Mouse (Mus musculus) neural tube, embryonic 14.5 days (tissue): ENCODE data around the gene Selenop. TPM values are rescaled to one million over a fixed set of nuclear protein-coding genes. Genes with fewer than 3 reads are reported as not detected.

ENCODE experiments used
- ATAC-seq: fragments of 200-750 bp; cut with Nextera tagmentation; 2 replicates; pipeline ENCODE4 v1.8.0; 2017; ENCODE audit warnings: low read depth, mild to moderate bottlenecking, moderate TSS enrichment, moderate library complexity
- H3K27ac ChIP-seq: fragments of 300-500 bp; sonication (generic); 2 replicates; pipeline ENCODE4 v1.5.1; 2014; ENCODE audit warnings: low read depth, mild to moderate bottlenecking, control low read depth, low read length, moderate library complexity, mixed read lengths
- H3K27me3 ChIP-seq: fragments of 300-500 bp; sonication (generic); 2 replicates; pipeline ENCODE4 v1.6.1; 2014; ENCODE audit warnings: low read length; ENCODE audit not compliant: control insufficient read depth, insufficient read depth
- H3K36me3 ChIP-seq: fragments of 300-500 bp; sonication (generic); 2 replicates; pipeline ENCODE4 v1.6.1; 2014; ENCODE audit warnings: low read length, mixed read lengths; ENCODE audit not compliant: control insufficient read depth, insufficient read depth
- H3K4me1 ChIP-seq: fragments of 300-500 bp; sonication (generic); 2 replicates; pipeline ENCODE4 v1.6.1; 2014; ENCODE audit warnings: low read length; ENCODE audit not compliant: control insufficient read depth, insufficient read depth
- H3K4me2 ChIP-seq: fragments of 300-500 bp; sonication (generic); 2 replicates; pipeline ENCODE4 v1.6.1; 2014; ENCODE audit warnings: mild to moderate bottlenecking, low read depth, low read length, control low read depth
- H3K4me3 ChIP-seq: fragments of 300-500 bp; sonication (generic); 2 replicates; pipeline ENCODE4 v1.5.1; 2014; ENCODE audit warnings: low read depth, low read length, control low read depth, mixed read lengths
- H3K9ac ChIP-seq: fragments of 300-500 bp; sonication (generic); replicated peaks from 2 replicates; pipeline ENCODE4 v1.6.1; 2014; ENCODE audit warnings: low read depth, mild to moderate bottlenecking, control low read depth, low read length, mixed read lengths
- H3K9me3 ChIP-seq: fragments of 300-500 bp; sonication (generic); 2 replicates; pipeline ENCODE4 v1.6.1; 2016; ENCODE audit warnings: low read length; ENCODE audit not compliant: control insufficient read depth
- WGBS: fragments of 180-500 bp; shearing (Covaris S2); extraction: QIAGEN DNeasy Blood & Tissue Kit; methylation state at CpG from one replicate; pipeline ENCODE4 v1.1.7; 2014; 5-methylcytosine and 5-hydroxymethylcytosine counted together
- polyA plus RNA-seq: library from polyadenylated mRNA; unstranded; fragments of >200 nt; fragmentation: Nextera tagmentation; extraction: Ambion mirVana; gene quantifications from 2 replicates; pipeline ENCODE4 v1.2.1, GENCODE M21; 2014

The Selenop gene
- polyA plus RNA-seq, 1 experiment from 2014 or later: 79.6 TPM

GRCm38 (mm10) chr15:3281737-3282136 lies 13.4 kb downstream of the Selenop start:
- no peaks in the 10 kb centered on the region for H3K36me3 ChIP-seq
- no peaks in the 10 kb centered on the region for H3K27me3 ChIP-seq
- no peak for ATAC-seq
- no peaks in the 10 kb centered on the region for H3K9me3 ChIP-seq
- H3K4me1 ChIP-seq: no peaks in the 10 kb centered on the region
- H3K4me2 ChIP-seq: no peak overlapping the region
- no peak overlapping the region for H3K9ac ChIP-seq
- H3K4me3 ChIP-seq: no peak overlapping the region
- no peak overlapping the region for H3K27ac ChIP-seq
- 74% methylated on average over 1 of the region's 1 CpGs for whole genome bisulfite sequencing

DNA sequence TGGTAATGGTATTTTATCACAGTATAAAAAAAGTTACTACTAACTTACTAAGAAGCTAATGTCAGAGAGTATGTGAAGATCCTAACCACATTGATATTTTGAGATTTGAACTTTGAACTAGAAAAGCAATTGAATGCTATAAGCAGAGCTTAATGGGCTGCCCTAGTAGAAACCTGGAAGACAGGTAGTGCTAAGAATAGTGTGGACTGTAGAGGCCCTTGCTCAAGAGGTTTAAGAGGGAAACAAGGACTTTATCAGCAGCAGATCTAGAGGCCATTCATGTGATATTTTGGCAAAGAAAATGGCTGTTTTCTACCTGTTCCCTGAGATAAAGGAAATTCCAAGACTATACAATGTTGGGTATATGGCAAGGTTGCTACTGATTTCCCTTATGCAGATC lies 17.7 kb downstream of the Selenop start:
- Histone ChIP-seq H3K27me3 (no peaks in the 10 kb centered on the region), H3K9ac (no peak overlapping the region), H3K4me3 (no peak overlapping the region), H3K9me3 (no peaks in the 10 kb centered on the region), H3K4me1 (no peaks in the 10 kb centered on the region), H3K27ac (no peak overlapping the region), H3K4me2 (no peak overlapping the region), H3K36me3 (no peaks in the 10 kb centered on the region)
- no peak for ATAC-seq

- Histone ChIP-seq H3K36me3 (no peaks in the 10 kb centered on the region), H3K27me3 (no peaks in the 10 kb centered on the region), H3K4me2 (no peak overlapping the region), H3K4me3 (no peak overlapping the region), H3K4me1 (no peaks in the 10 kb centered on the region), H3K9ac (no peak overlapping the region), H3K27ac (no peak overlapping the region), H3K9me3 (no peaks in the 10 kb centered on the region)
- no peak for ATAC-seq
- WGBS: 90% methylated on average over 3 of the region's 3 CpGs
Observed at GRCm38 (mm10) chr15:3290435-3290834, 22.1 kb downstream of the Selenop start.

GRCm38 (mm10) chr15:3293477-3293876 lies 25.1 kb downstream of the Selenop start:
- H3K4me2 ChIP-seq: no peak overlapping the region
- H3K9ac ChIP-seq: no peak overlapping the region
- 74% methylated on average over 1 of the region's 1 CpGs for WGBS
- H3K9me3 ChIP-seq: no peaks in the 10 kb centered on the region
- H3K4me1 ChIP-seq: no peaks in the 10 kb centered on the region
- no peak overlapping the region for H3K27ac ChIP-seq
- no peaks in the 10 kb centered on the region for H3K36me3 ChIP-seq
- H3K27me3 ChIP-seq: no peaks in the 10 kb centered on the region
- no peak for ATAC-seq
- no peak overlapping the region for H3K4me3 ChIP-seq

- H3K4me2 ChIP-seq: no peak overlapping the region
- no peak overlapping the region for H3K4me3 ChIP-seq
- H3K9me3 ChIP-seq: no peaks in the 10 kb centered on the region
- no peaks in the 10 kb centered on the region for H3K27me3 ChIP-seq
- H3K27ac ChIP-seq: no peak overlapping the region
- WGBS: 88% methylated on average over 1 of the region's 1 CpGs
- ATAC-seq: no peak
- H3K36me3 ChIP-seq: no peaks in the 10 kb centered on the region
- H3K4me1 ChIP-seq: no peaks in the 10 kb centered on the region
- H3K9ac ChIP-seq: no peak overlapping the region
Observed at GRCm38 (mm10) chr15:3295986-3296385, 27.6 kb downstream of the Selenop start.

DNA sequence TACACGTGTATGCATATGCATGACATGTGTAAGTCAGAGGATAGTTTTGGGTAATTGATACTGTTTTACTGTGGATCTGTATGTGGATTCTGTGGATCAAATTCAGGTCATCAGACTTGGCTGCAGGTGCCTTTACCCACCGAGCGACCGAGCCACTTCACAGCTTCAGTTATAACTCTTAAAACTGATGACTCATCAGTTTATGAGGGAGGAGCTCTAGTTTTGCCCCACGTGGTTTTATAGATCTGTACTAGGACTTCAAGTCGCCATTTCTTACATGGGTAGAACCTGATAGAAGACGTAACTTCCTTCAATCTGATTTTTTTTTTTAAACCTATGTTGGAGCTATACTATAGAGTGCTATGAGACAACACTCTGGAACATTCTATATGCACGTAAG lies 29.3 kb downstream of the Selenop start:
- H3K9ac ChIP-seq: no peak overlapping the region
- no peak for ATAC-seq
- no peaks in the 10 kb centered on the region for H3K9me3 ChIP-seq
- no peak overlapping the region for H3K4me3 ChIP-seq
- H3K27ac ChIP-seq: no peak overlapping the region
- H3K36me3 ChIP-seq: no peaks in the 10 kb centered on the region
- WGBS: 88% methylated on average over 8 of the region's 8 CpGs
- H3K4me1 ChIP-seq: no peaks in the 10 kb centered on the region
- no peaks in the 10 kb centered on the region for H3K27me3 ChIP-seq
- H3K4me2 ChIP-seq: no peak overlapping the region

- H3K36me3 ChIP-seq: no peaks in the 10 kb centered on the region
Observed at GRCm38 (mm10) chr15:3300361-3301100, 32.2 kb downstream of the Selenop start.

GRCm38 (mm10) chr15:3303426-3303825 lies 35.1 kb downstream of the Selenop start, which contains the start of gene Ccdc152:
Gene Ccdc152, minus strand, starts transcription at chr15:3303526.
- no peaks in the 10 kb centered on the region for H3K9me3 ChIP-seq
- no peak for ATAC-seq

More at GRCm38 (mm10) chr15:3300361-3301100, 32.2 kb downstream of the Selenop start:
- no peak overlapping the region for H3K4me2 ChIP-seq
- 77% methylated on average over 4 of the region's 4 CpGs for WGBS
- no peak overlapping the region for H3K27ac ChIP-seq
- no peak overlapping the region for H3K4me3 ChIP-seq
- H3K9ac ChIP-seq: no peak overlapping the region
- ATAC-seq: no peak
- no peaks in the 10 kb centered on the region for H3K4me1 ChIP-seq
- H3K27me3 ChIP-seq: no peaks in the 10 kb centered on the region
- H3K9me3 ChIP-seq: no peaks in the 10 kb centered on the region

GRCm38 (mm10) chr15:3309856-3310255 lies 41.5 kb downstream of the Selenop start:
- Histone ChIP-seq H3K4me3 (no peak overlapping the region), H3K4me1 (no peaks in the 10 kb centered on the region), H3K9me3 (no peaks in the 10 kb centered on the region), H3K4me2 (no peak overlapping the region), H3K27me3 (no peaks in the 10 kb centered on the region), H3K36me3 (no peaks in the 10 kb centered on the region), H3K27ac (no peak overlapping the region), H3K9ac (no peak overlapping the region)
- no peak for ATAC-seq
- WGBS: 88% methylated on average over 3 of the region's 3 CpGs

More at GRCm38 (mm10) chr15:3303426-3303825, 35.1 kb downstream of the Selenop start, which contains the start of gene Ccdc152:
- WGBS: 92% methylated on average over 12 of the region's 12 CpGs
- Histone ChIP-seq H3K4me1 (no peaks in the 10 kb centered on the region), H3K36me3 (no peaks in the 10 kb centered on the region), H3K27me3 (no peaks in the 10 kb centered on the region), H3K27ac (no peak within 1 kb of the TSS), H3K4me2 (no peak within 1 kb of the TSS), H3K4me3 (no peak within 1 kb of the TSS), H3K9ac (no peak within 1 kb of the TSS)
